Mouse (Mus musculus): ENCODE data around the gene Kat2a. TPM values are rescaled to one million over a fixed set of nuclear protein-coding genes. Genes with fewer than 3 reads are reported as not detected.

Kat2a gene
- polyA plus RNA-seq (2012; rRNA removed): 28.0 and 29.0 TPM in 2 replicates

- DNase-seq (ENCODE audit: low read depth): no peak
Observed at GRCm38 (mm10) chr11:100711783-100712615, at the start of gene Kat2a. Gene Kat2a (minus strand): TSS chr11:100712465.

GRCm38 (mm10) chr11:100761547-100762045, 49.3 kb upstream of the Kat2a start:
- DNase-seq (ENCODE audit: low read depth): no peak

- no peak for DNase-seq (ENCODE audit: low read depth)
Observed at GRCm38 (mm10) chr11:100759611-100760233, 47.5 kb upstream of the Kat2a start, which contains the start of gene Kcnh4. Gene Kcnh4 (minus strand): TSS chr11:100759942.

- DNase-seq (ENCODE audit: low read depth): no peak
Observed at GRCm38 (mm10) chr11:100758707-100759610, 46.7 kb upstream of the Kat2a start.

GRCm38 (mm10) chr11:100757566-100757965, 45.3 kb upstream of the Kat2a start:
- DNase-seq (ENCODE audit: low read depth): no peak

DNA sequence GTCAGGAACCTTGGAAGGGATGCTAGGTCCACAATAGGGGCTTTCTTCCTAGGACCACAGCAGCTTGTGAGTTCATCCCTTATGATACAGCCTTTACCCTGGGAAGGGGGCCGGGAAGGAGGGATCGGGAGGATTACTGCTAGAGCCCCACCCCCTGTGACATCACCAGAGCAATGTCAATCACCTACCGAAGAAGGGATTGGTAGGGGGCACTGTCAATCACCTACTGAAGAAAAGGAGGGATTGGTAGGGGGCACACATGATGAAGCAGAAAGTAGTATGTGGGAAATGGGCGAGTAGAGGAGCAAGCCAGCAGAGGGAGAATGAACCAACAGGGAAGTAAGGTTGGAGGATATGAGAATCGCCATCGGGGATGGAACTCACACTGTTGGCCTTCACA, 44.2 kb upstream of the Kat2a start:
- DNase-seq (ENCODE audit: low read depth): no peak

- no peak for DNase-seq (ENCODE audit: low read depth)
Observed at GRCm38 (mm10) chr11:100754693-100755057, 42.4 kb upstream of the Kat2a start.

DNA sequence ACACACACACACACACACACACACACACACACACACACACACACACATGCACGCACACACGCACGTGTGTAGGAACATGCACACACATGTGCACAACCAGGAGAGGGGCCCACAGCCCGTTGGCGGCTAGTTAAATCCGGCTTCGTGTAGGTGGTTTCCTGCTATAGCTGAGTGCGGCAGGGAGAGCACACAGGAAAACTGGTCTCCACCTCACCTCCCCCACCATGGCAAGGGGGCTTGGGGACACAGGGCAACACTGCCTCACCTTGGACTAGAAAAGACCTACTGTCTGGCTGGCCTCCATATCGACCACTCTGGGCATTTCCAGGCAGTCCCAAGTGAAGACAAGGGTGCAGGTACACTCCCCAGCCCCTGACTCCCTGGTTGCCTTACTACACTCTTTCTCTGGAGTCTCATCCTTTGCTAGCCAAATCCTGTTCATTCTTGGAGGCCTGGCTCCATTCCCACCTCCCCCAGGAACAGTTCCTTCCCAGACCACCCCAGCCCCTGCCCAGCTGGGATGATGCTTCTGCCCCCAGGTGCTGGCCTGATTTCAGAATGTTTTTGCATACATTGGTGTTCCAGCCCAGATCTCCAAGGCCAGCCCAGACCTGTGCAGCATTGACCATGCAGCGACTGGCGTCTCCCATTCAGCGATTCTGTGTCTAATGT, 41.9 kb upstream of the Kat2a start:
- DNase-seq (ENCODE audit: low read depth): no peak

DNA sequence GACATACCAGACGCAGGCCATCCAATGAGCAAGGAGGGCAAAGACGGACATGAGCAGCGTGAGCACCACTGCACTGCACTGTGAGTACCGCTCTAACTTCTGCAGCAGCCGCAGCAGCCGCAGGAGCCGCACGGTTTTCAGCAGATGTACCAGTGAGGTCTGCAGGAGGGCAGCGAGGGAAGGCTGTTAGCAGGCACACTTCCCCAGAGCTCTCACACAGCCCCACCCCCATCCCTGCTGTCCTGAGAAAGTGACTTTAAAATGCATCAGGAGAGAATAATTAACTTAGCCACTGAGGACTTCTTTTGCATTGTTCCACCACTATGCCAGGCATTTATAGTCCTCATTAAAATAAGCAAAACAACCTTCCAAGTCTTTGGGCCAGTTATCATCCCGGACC, 40.0 kb upstream of the Kat2a start:
- no peak for DNase-seq (ENCODE audit: low read depth)

GRCm38 (mm10) chr11:100750127-100750526, 37.9 kb upstream of the Kat2a start:
- no peak for DNase-seq (ENCODE audit: low read depth)

GRCm38 (mm10) chr11:100749469-100749868, 37.2 kb upstream of the Kat2a start:
- DNase-seq (ENCODE audit: low read depth): no peak

GRCm38 (mm10) chr11:100748620-100749019, 36.4 kb upstream of the Kat2a start:
- DNase-seq (ENCODE audit: low read depth): no peak

DNA sequence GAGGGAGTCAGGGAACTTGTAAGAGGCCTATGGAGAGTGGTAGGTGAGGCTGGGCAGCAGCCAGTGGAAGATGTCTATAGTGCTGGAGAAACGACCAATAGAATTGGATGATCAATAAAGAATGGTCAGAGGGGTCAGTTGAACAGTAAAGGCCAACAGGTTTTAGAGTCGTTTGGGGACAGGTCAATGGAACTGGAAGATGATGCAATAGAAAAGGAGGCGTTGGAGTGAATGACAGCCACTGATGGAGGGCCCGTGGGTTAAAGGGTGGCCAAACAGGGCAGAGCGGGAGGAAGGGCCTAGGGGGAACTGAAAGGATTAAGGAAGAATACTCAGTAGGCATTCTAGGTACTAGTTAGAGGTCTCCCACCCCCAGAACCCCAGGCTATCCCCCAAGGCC, 34.8 kb upstream of the Kat2a start:
- DNase-seq (ENCODE audit: low read depth): no peak

GRCm38 (mm10) chr11:100746546-100746945, 34.3 kb upstream of the Kat2a start:
- no peak for DNase-seq (ENCODE audit: low read depth)

- DNase-seq (ENCODE audit: low read depth): no peak
Observed at GRCm38 (mm10) chr11:100745085-100745484, 32.8 kb upstream of the Kat2a start.

GRCm38 (mm10) chr11:100741348-100741747, 29.1 kb upstream of the Kat2a start:
- no peak for DNase-seq (ENCODE audit: low read depth)

GRCm38 (mm10) chr11:100738749-100739148, 26.5 kb upstream of the Kat2a start:
- DNase-seq (ENCODE audit: low read depth): no peak

GRCm38 (mm10) chr11:100738066-100738604, 25.9 kb upstream of the Kat2a start, which contains the start of gene Rab5c:
Gene Rab5c (minus strand): TSS chr11:100738215.
- DNase-seq (ENCODE audit: low read depth): peak; percentile 87

DNA sequence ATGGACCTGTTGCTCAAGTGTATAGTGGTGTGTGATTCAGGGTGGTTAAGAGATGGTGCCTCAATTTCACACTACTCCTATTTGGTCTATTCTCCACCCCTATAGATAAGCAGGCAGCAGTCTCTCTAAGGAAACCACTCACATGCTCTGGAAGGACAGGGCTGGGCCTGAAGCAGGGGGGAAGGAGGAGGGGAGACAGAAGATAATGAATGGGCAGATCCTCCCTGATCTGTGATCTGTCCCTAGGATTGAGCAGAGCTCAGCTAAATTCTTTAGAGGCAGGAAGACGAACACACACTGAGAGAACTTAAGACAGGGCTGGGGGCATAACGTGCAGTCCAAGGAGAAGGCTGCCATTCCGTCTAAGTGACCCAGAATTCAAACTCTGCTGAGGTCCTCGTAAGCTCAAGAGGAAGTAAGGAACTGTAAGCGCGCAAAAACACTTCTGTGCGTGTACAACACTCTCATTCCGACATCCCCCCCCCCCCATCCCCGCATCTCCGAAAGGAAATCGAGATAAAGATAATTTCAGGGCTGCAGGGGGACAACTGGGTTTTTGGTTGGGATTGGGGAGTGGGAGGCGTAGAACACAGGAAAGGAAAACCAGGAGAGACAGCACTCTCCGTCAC, 25.0 kb upstream of the Kat2a start:
- DNase-seq (ENCODE audit: low read depth): no peak

DNA sequence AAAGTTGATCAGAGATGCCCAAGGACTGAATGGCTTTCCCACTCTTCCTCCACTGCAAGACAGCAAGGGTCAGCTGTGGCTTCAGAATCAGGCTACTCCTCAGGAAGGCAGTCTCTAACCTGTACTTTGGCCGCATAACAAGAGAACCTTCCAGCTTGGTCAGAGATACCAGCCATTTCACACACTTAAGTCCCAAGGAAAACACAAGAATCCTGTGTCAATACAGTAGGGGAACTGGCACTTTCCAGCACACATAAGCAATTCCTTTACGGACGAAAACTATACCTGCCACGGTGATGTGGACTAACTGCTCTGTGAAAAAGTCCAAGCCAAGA, 24.4 kb upstream of the Kat2a start:
- DNase-seq (ENCODE audit: low read depth): no peak

Data from gonadal fat pad, adult 2 months (tissue).